Mouse (Mus musculus): ENCODE results near the gene Lrrc30. TPM values are rescaled to one million over a fixed set of nuclear protein-coding genes. Genes with fewer than 3 reads are reported as not detected.

Lrrc30 gene
- polyA plus RNA-seq, 1 experiment from 2014 or later: not detected

GRCm38 (mm10) chr17:67604446-67604845 lies 28.1 kb downstream of the Lrrc30 start:
- H3K4me1 ChIP-seq (ENCODE audit: control insufficient read depth, insufficient read depth, low read length): no peaks in the 10 kb centered on the region
- H3K9ac ChIP-seq (ENCODE audit: low read depth, low read length): no peak overlapping the region
- no peaks in the 10 kb centered on the region for H3K36me3 ChIP-seq (ENCODE audit: control insufficient read depth, insufficient read depth, low read length)
- no peaks in the 10 kb centered on the region for H3K9me3 ChIP-seq (ENCODE audit: control insufficient read depth, low read length)
- ATAC-seq: no peak
- WGBS: 58% methylated on average over 4 of the region's 4 CpGs
- no peak overlapping the region for H3K4me3 ChIP-seq (ENCODE audit: low read length)
- H3K4me2 ChIP-seq (ENCODE audit: low read depth, low read length): no peak overlapping the region
- H3K27me3 ChIP-seq (replicated peaks; ENCODE audit: control insufficient read depth, insufficient read depth, low read length): no peaks in the 10 kb centered on the region
- H3K27ac ChIP-seq (ENCODE audit: low read length): no peak overlapping the region

DNA sequence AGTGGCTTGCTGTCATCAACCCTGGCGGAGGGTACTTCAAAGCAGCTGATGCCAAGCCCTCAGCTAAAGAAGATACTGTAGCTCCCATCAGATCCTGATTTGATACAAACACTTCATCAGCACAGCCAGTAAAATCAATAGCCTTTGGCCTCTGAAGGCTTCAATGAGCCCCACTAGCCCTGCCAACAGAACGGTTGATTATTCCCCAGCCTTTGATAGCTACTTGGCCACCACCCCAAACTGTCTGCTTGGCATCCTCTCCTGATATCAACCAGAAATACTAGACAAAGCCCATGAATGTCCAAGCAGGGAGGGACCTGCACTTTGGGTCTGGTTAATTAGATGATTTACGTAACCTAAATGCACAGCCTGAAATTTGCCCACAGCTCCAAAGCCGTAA lies 30.0 kb downstream of the Lrrc30 start:
- H3K36me3 ChIP-seq (ENCODE audit: control insufficient read depth, insufficient read depth, low read length): no peaks in the 10 kb centered on the region
- no peaks in the 10 kb centered on the region for H3K4me1 ChIP-seq (ENCODE audit: control insufficient read depth, insufficient read depth, low read length)
- H3K27ac ChIP-seq (ENCODE audit: low read length): no peak overlapping the region
- no peak for ATAC-seq
- H3K4me2 ChIP-seq (ENCODE audit: low read depth, low read length): no peak overlapping the region
- no peak overlapping the region for H3K4me3 ChIP-seq (ENCODE audit: low read length)
- 76% methylated on average over 4 of the region's 4 CpGs for WGBS
- no peaks in the 10 kb centered on the region for H3K9me3 ChIP-seq (ENCODE audit: control insufficient read depth, low read length)
- H3K27me3 ChIP-seq (replicated peaks; ENCODE audit: control insufficient read depth, insufficient read depth, low read length): no peaks in the 10 kb centered on the region
- H3K9ac ChIP-seq (ENCODE audit: low read depth, low read length): no peak overlapping the region

- 0 out of 2 replicates have a peak, but pooled peaks have one; percentile 60 for ATAC-seq
- WGBS: 21% methylated on average over 6 of the region's 6 CpGs
These were observed 47.5 kb downstream of the Lrrc30 start for GRCm38 (mm10) chr17:67584937-67585579.

GRCm38 (mm10) chr17:67584533-67584932 lies 48.0 kb downstream of the Lrrc30 start:
- Histone ChIP-seq H3K4me3 (ENCODE audit: low read length) (no peak overlapping the region), H3K9ac (ENCODE audit: low read depth, low read length) (no peak overlapping the region), H3K36me3 (ENCODE audit: control insufficient read depth, insufficient read depth, low read length) (no peaks in the 10 kb centered on the region), H3K4me2 (ENCODE audit: low read depth, low read length) (no peak overlapping the region), H3K27me3 (replicated peaks; ENCODE audit: control insufficient read depth, insufficient read depth, low read length) (no peaks in the 10 kb centered on the region), H3K27ac (ENCODE audit: low read length) (no peak overlapping the region), H3K9me3 (ENCODE audit: control insufficient read depth, low read length) (no peaks in the 10 kb centered on the region), H3K4me1 (ENCODE audit: control insufficient read depth, insufficient read depth, low read length) (no peaks in the 10 kb centered on the region)
- 64% methylated on average over 7 of the region's 7 CpGs for WGBS
- ATAC-seq: no peak

More at GRCm38 (mm10) chr17:67584937-67585579, 47.5 kb downstream of the Lrrc30 start:
- no peaks in the 10 kb centered on the region for H3K4me1 ChIP-seq (ENCODE audit: control insufficient read depth, insufficient read depth, low read length)
- no peak overlapping the region for H3K4me3 ChIP-seq (ENCODE audit: low read length)
- H3K36me3 ChIP-seq (ENCODE audit: control insufficient read depth, insufficient read depth, low read length): no peaks in the 10 kb centered on the region
- no peak overlapping the region for H3K27ac ChIP-seq (ENCODE audit: low read length)
- no peak overlapping the region; the same call in 1 of the 2 replicates for H3K9ac ChIP-seq (ENCODE audit: low read depth, low read length)
- no peaks in the 10 kb centered on the region for H3K9me3 ChIP-seq (ENCODE audit: control insufficient read depth, low read length)
- H3K4me2 ChIP-seq (ENCODE audit: low read depth, low read length): no peak overlapping the region
- no peaks in the 10 kb centered on the region for H3K27me3 ChIP-seq (replicated peaks; ENCODE audit: control insufficient read depth, insufficient read depth, low read length)

DNA sequence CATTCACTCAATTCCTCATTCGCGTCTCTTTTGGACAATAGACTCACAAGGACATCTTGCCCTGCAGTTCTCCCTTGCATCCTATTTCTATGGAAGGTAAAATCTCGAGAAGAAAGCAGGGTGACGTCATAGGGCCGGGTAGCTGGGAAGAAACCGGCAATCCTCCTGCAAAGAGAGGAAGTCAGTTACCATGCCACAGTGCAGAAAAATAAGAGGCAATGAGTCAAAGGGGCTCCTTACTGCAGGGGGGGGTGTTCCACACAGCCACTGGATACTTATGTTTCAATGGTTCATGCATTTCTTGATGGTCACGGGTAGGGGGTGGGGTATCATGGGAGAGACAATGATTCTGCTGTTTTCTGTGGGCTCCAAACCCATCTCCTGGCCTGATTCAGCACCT lies 49.1 kb downstream of the Lrrc30 start:
- 64% methylated on average over 7 of the region's 7 CpGs for WGBS
- Histone ChIP-seq H3K4me2 (ENCODE audit: low read depth, low read length) (no peak overlapping the region), H3K4me3 (ENCODE audit: low read length) (no peak overlapping the region), H3K36me3 (ENCODE audit: control insufficient read depth, insufficient read depth, low read length) (no peaks in the 10 kb centered on the region), H3K27ac (ENCODE audit: low read length) (no peak overlapping the region), H3K4me1 (ENCODE audit: control insufficient read depth, insufficient read depth, low read length) (no peaks in the 10 kb centered on the region), H3K27me3 (replicated peaks; ENCODE audit: control insufficient read depth, insufficient read depth, low read length) (no peaks in the 10 kb centered on the region), H3K9me3 (ENCODE audit: control insufficient read depth, low read length) (no peaks in the 10 kb centered on the region), H3K9ac (ENCODE audit: low read depth, low read length) (no peak overlapping the region)
- ATAC-seq: no peak

DNA sequence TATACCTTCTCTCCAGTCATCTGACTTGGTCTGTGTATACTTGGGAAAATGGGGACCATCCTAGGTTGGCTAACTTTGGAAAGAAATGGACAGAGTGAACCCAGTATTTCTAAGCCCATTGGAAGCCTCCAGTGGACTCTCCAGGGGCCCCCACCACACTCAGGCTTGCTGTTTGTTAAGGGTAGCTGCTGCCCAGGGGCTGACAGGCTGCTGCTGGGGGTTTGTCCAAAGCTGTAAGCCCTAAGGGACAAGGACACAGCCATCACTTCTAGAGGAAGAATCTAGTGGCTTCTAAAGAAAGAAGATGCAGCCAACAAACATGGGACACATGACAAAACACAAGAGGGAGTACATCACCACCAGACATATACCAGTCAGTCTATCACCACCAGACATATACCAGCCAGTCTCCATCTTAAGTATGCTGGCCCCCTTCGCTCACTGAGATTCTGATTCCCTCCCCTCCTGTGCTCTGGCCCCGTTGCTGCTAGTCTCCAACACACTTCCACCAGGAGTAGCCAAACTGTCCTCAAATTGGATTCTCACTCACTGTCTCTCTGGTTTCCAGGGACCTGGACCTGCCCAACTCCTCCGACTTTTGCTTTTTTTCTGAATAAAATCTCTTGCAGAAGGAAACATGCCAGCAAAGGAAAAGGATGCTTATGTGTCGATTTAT lies 49.7 kb downstream of the Lrrc30 start:
- Histone ChIP-seq H3K4me3 (ENCODE audit: low read length) (no peak overlapping the region), H3K9me3 (ENCODE audit: control insufficient read depth, low read length) (no peaks in the 10 kb centered on the region), H3K36me3 (ENCODE audit: control insufficient read depth, insufficient read depth, low read length) (no peaks in the 10 kb centered on the region), H3K27me3 (replicated peaks; ENCODE audit: control insufficient read depth, insufficient read depth, low read length) (no peaks in the 10 kb centered on the region), H3K9ac (ENCODE audit: low read depth, low read length) (no peak overlapping the region), H3K4me2 (ENCODE audit: low read depth, low read length) (no peak overlapping the region), H3K27ac (ENCODE audit: low read length) (no peak overlapping the region), H3K4me1 (ENCODE audit: control insufficient read depth, insufficient read depth, low read length) (no peaks in the 10 kb centered on the region)
- WGBS: 76% methylated on average over 4 of the region's 4 CpGs
- no peak for ATAC-seq

GRCm38 (mm10) chr17:67581839-67582238 lies 50.7 kb downstream of the Lrrc30 start:
- Histone ChIP-seq H3K4me1 (ENCODE audit: control insufficient read depth, insufficient read depth, low read length) (no peaks in the 10 kb centered on the region), H3K4me2 (ENCODE audit: low read depth, low read length) (no peak overlapping the region), H3K9me3 (ENCODE audit: control insufficient read depth, low read length) (no peaks in the 10 kb centered on the region), H3K27ac (ENCODE audit: low read length) (no peak overlapping the region), H3K27me3 (replicated peaks; ENCODE audit: control insufficient read depth, insufficient read depth, low read length) (no peaks in the 10 kb centered on the region), H3K9ac (ENCODE audit: low read depth, low read length) (no peak overlapping the region), H3K36me3 (ENCODE audit: control insufficient read depth, insufficient read depth, low read length) (no peaks in the 10 kb centered on the region), H3K4me3 (ENCODE audit: low read length) (no peak overlapping the region)
- no peak for ATAC-seq
- WGBS: 75% methylated on average over 5 of the region's 5 CpGs

Other genes starting within 250 kb of the Lrrc30 start
- gene Lama1, start 64.5 kb upstream of the Lrrc30 start, polyA plus RNA-seq (2015; fragmentation: Nextera tagmentation; extraction: Ambion mirVana): 1.6 TPM in 2 replicates